1 mouse cellular context compared by ENCODE assay signal in the genomic region with DNA sequence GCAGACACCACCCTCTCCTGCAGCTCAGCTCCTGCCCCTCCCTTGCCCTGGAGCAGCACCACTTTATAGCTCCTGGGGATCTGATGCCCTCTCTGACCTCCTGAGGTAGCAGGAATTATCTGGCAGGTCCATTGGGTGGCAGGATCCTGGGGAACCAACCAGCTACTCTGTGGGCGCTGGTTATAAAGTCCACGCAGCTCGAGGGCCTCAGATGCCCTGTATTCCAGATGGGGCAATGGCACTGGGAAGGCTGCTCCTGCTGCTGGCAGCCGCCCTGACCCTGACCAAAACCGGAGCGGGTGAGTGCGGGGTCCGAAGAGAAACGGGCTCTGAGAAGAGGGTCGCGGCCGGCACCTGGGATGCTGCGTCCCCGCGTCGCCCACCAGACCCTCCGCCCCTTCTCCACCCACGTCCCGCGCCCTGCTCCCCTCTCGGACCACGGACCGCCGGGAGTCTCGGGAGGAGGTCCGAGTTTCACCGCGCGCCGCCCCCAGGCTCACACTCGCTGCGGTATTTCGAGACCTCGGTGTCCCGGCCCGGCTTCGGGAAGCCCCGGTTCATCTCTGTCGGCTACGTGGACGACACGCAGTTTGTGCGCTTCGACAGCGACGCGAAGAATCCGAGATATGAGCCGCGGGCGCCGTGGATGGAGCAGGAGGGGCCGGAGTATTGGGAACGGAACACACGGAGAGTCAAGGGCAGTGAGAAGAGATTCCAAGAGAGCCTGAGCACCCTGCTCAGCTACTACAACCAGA.
TF ChIP-seq lines count a peak whose summit lies in the region.

TSS of gene H2-Q1 (plus strand) at position 79 of the 755 bp plus-strand sequence.

TF ChIP-seq in CH12.LX, 34 proteins besides CTCF, POLR2A, EP300 and RAD21 (continued from another document):
- TF ChIP-seq KAT2A (IDR thresholded peaks at IDR 0.05; ENCODE audit: insufficient replicate concordance, low read length) (no peak), MXI1 (IDR thresholded peaks at IDR 0.05; ENCODE audit: low read depth, low read length) (no peak), TCF12 (IDR thresholded peaks at IDR 0.05; ENCODE audit: low read depth, low read length) (no peak), ZC3H11A (IDR thresholded peaks at IDR 0.05; ENCODE audit: low read depth, low read length) (no peak), NELFE (IDR thresholded peaks at IDR 0.05; ENCODE audit: low read depth, low read length) (no peak), SMC3 (IDR thresholded peaks at IDR 0.05; ENCODE audit: low read depth, low read length) (no peak), MAZ (IDR thresholded peaks at IDR 0.05; ENCODE audit: low read depth, low read length) (no peak), MAFK (IDR thresholded peaks at IDR 0.05; ENCODE audit: insufficient replicate concordance, low read length) (no peak), POLR2AphosphoS2 (IDR thresholded peaks at IDR 0.05; ENCODE audit: low read depth, low read length) (no peak)
